Mouse (Mus musculus): ENCODE results near the gene Stpg2. TPM values are rescaled to one million over a fixed set of nuclear protein-coding genes. Genes with fewer than 3 reads are reported as not detected.
"Not testable (repeated sequence)": the region's sequence is repeated elsewhere in the genome, so short reads cannot be mapped to it uniquely, and the experiment has no call there.

The Stpg2 gene
- polyA plus RNA-seq, 1 experiment, result not detected

DNA sequence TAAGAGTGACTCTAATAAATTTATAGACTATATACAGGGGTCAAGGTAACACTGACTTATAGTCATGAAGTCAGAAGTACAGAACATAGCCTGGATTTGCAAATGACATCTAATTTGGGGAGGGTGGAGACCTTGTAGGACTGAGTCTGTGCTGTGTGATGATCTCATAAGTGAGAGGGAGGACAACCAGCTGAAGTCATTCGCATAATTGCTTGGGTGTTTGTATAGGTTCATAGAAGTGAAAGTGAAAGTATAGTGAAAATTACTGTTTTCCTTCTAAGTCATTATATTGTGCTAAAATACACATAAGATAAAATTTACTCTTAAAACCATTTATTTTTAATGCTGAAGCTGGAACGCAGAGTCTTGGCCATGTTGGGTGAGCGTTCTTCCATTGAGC lies 459.6 kb downstream of the Stpg2 start:
- Histone ChIP-seq H3K27me3 (ENCODE audit: control insufficient read depth) (no peaks in the 10 kb centered on the region), H3K4me1 (ENCODE audit: control insufficient read depth) (no peaks in the 10 kb centered on the region), H3K4me3 (replicated peaks) (no peak overlapping the region), H3K36me3 (ENCODE audit: control insufficient read depth) (no peaks in the 10 kb centered on the region), H3K9me3 (ENCODE audit: control insufficient read depth, low read length) (no peaks in the 10 kb centered on the region)
- TF ChIP-seq GATA1 (IDR thresholded peaks at IDR 0.05; ENCODE audit: low read length) (no peak), TAL1 (IDR thresholded peaks at IDR 0.05; ENCODE audit: low read length) (no peak)

DNA sequence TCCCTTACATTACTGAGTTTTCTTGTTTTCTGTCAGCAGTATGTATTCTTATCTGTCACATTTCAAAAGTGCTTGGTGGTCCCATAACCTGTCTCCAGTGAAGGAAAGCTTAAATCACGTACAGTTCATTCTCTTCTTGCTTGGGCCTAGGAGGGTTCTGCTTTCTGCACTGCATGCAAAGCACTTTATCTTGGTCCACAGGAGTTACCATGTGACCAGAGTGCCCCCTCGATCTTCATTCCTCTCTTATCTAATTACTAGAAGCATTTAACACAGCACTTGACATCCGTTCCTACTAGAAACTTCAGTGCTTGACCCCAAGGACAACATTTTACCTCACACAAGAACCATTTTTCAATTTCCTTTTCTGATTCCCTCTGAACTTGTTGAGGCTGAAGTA lies 470.7 kb downstream of the Stpg2 start:
- Histone ChIP-seq H3K27me3 (ENCODE audit: control insufficient read depth) (no peaks in the 10 kb centered on the region), H3K9me3 (ENCODE audit: control insufficient read depth, low read length) (no peaks in the 10 kb centered on the region), H3K4me3 (replicated peaks) (no peak overlapping the region), H3K4me1 (ENCODE audit: control insufficient read depth) (peaks cover 3% of the 10 kb centered on the region), H3K36me3 (ENCODE audit: control insufficient read depth) (no peaks in the 10 kb centered on the region)
- no peak for TF ChIP-seq GATA1 (IDR thresholded peaks at IDR 0.05; ENCODE audit: low read length)
- no peak for TF ChIP-seq TAL1 (IDR thresholded peaks at IDR 0.05; ENCODE audit: low read length)

DNA sequence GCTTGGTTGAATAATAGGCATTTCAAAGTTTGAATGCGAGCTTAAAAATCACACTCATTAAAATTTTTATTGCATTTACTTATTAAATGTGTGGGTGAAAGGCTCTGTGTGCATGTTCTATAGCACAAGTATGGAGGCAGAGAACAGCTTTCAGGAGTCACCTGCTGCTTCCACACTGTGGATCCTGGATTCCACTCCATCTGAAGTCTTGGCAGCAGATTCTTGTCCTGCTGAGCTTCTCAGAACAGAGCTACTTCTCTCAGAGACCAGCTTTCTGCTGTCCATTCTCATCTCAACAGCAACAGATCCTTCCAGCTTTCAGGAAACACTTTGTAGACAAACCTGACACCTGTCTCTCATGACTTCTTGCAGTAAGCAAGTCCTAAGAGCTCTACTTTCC lies 471.2 kb downstream of the Stpg2 start:
- H3K4me1 ChIP-seq (ENCODE audit: control insufficient read depth), result peaks cover 3% of the 10 kb centered on the region
- H3K9me3 ChIP-seq (ENCODE audit: control insufficient read depth, low read length), result no peaks in the 10 kb centered on the region
- H3K4me3 ChIP-seq (replicated peaks), result no peak overlapping the region
- H3K36me3 ChIP-seq (ENCODE audit: control insufficient read depth), result no peaks in the 10 kb centered on the region
- H3K27me3 ChIP-seq (ENCODE audit: control insufficient read depth), result no peaks in the 10 kb centered on the region
- TF ChIP-seq GATA1 (IDR thresholded peaks at IDR 0.05; ENCODE audit: low read length) (no peak), TAL1 (IDR thresholded peaks at IDR 0.05; ENCODE audit: low read length) (no peak)

DNA sequence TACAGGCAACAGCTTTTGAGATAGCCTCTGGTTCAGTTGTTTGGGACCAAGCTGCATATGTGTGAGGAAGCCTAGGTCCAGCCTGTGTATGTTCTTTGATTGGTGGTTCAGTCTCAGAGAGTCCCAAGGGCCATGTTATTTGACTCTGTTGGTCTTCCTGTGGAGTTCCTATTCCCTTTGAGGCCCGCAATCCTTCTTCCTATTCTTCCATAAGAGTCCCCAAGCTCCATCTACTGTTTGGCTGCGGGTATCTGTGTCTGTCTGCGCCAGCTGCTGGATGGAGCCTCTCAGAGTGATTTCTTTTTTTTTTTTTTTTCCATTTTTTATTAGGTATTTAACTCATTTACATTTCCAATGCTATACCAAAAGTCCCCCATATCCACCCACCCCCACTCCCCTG lies 498.7 kb downstream of the Stpg2 start:
- H3K4me1 ChIP-seq (ENCODE audit: control insufficient read depth), result peaks cover 29% of the 10 kb centered on the region
- not testable (repeated sequence) for H3K36me3 ChIP-seq (ENCODE audit: control insufficient read depth); H3K9me3 ChIP-seq (ENCODE audit: control insufficient read depth, low read length); H3K27me3 ChIP-seq (ENCODE audit: control insufficient read depth)
- peak overlapping the region; percentile 47 for H3K4me3 ChIP-seq (replicated peaks)

DNA sequence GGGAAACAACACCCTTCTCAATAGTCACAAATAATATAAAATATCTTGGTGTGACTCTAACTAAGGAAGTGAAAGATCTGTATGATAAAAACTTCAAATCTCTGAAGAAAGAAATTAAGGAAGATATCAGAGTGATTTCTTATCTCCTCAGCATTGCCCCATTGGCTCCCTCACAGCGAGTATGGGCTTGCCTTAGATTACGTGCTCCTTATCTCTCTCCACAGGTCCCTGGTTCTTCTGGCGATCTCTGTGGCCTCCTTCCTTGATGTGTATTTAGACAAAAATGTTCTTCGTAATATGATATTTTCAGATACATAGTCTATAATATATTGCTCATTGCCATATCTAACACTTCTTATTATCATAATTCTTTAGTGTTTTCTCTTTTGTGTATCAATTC lies 501.9 kb downstream of the Stpg2 start:
- H3K4me3 ChIP-seq (replicated peaks); H3K36me3 ChIP-seq (ENCODE audit: control insufficient read depth); H3K27me3 ChIP-seq (ENCODE audit: control insufficient read depth); H3K9me3 ChIP-seq (ENCODE audit: control insufficient read depth, low read length): not testable (repeated sequence)
- peaks cover 27% of the 10 kb centered on the region for H3K4me1 ChIP-seq (ENCODE audit: control insufficient read depth)
- TF ChIP-seq GATA1 (IDR thresholded peaks at IDR 0.05; ENCODE audit: low read length), result peak; percentile 55
- TF ChIP-seq TAL1 (IDR thresholded peaks at IDR 0.05; ENCODE audit: low read length), result peak; percentile 30; the same call in 1 of the 3 replicates

DNA sequence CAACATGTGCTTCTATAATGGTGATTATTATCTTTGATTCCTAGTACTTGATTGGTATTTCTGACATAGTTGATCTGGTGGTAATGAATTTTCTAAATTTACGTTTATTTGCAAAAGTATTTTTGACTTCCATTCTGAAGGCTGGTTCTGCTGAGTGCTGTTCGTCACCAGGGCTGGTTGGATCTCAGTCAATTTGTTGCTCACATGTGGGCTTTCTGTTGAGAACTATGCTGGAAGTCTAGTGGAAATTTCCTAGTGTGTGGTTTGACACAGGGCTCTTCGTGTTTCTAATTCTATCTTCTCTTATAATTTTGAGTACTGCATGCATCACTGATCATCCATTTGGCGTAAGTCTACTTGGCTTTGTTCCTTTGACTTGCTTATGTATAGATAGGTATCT lies 504.3 kb downstream of the Stpg2 start:
- Histone ChIP-seq H3K4me3 (replicated peaks) (no peak overlapping the region), H3K4me1 (ENCODE audit: control insufficient read depth) (peaks cover 12% of the 10 kb centered on the region), H3K9me3 (ENCODE audit: control insufficient read depth, low read length) (no peaks in the 10 kb centered on the region; the same call in 1 of the 2 replicates), H3K36me3 (ENCODE audit: control insufficient read depth) (no peaks in the 10 kb centered on the region), H3K27me3 (ENCODE audit: control insufficient read depth) (no peaks in the 10 kb centered on the region)
- TF ChIP-seq TAL1 (IDR thresholded peaks at IDR 0.05; ENCODE audit: low read length), result no peak
- TF ChIP-seq GATA1 (IDR thresholded peaks at IDR 0.05; ENCODE audit: low read length), result no peak

DNA sequence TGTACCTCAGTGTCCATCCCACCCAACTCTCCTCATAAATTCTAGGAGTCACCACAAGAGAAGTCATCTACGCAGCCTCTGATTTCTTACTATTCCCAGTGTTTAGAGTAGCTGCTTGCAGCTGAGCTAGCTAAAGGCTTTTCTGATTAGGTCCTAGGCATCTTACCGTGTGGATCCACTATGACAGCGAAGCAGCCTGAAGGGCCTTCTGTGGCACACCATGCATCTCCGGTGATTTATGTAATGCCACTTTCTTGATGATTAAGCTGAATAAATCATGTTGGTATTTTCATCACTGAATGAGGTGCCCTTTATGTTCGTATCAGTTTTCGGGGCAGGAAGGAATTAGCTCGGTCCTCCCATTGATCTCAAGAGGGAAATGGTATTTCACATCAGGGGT lies 523.3 kb downstream of the Stpg2 start:
- no peak overlapping the region for H3K4me3 ChIP-seq (replicated peaks)
- H3K9me3 ChIP-seq (ENCODE audit: control insufficient read depth, low read length), result no peaks in the 10 kb centered on the region
- no peaks in the 10 kb centered on the region for H3K27me3 ChIP-seq (ENCODE audit: control insufficient read depth)
- TF ChIP-seq GATA1 (IDR thresholded peaks at IDR 0.05; ENCODE audit: low read length) (no peak), TAL1 (IDR thresholded peaks at IDR 0.05; ENCODE audit: low read length) (no peak)
- no peaks in the 10 kb centered on the region for H3K4me1 ChIP-seq (ENCODE audit: control insufficient read depth)
- H3K36me3 ChIP-seq (ENCODE audit: control insufficient read depth), result no peaks in the 10 kb centered on the region

DNA sequence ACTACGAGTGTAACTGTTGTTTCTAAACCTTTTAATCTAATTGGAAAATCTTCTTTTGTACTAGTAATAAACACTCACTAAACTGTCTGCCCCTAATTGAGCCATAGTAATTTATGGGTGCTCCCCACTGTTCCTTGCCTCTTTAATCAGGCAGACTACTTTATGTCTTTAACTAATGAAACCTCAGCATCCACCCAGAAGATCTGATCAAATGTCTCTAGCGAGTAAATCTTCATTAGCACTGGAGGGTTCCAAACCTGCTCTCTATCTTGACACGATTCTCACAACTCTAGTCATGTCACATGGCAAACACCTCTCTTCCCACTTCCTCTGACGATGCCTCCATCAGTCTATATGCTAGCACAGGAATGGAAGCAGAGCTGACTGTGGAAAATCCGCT lies 523.8 kb downstream of the Stpg2 start:
- Histone ChIP-seq H3K4me3 (replicated peaks) (no peak overlapping the region), H3K27me3 (ENCODE audit: control insufficient read depth) (no peaks in the 10 kb centered on the region)

DNA sequence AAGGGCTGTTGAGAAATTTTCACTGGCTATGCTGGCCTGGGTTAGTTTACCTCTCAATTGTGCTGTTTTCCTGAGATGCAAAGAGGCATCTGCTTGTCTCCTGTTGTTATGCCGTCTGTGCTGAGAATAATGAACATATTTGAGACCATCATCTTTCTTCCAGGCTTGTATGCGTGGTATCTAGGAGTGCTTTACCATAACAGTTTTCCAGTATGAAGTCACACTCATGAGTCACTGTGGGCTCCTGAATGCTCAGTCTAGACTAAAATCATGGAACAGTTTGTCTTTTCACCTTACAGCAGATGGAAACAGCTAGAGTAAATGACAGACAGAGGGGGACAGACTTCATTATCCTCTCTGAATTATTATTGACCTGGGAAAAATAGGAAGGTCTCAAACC lies 527.7 kb downstream of the Stpg2 start:
- no peak for TF ChIP-seq TAL1 (IDR thresholded peaks at IDR 0.05; ENCODE audit: low read length)
- no peak for TF ChIP-seq GATA1 (IDR thresholded peaks at IDR 0.05; ENCODE audit: low read length)
- Histone ChIP-seq H3K4me1 (ENCODE audit: control insufficient read depth) (no peaks in the 10 kb centered on the region), H3K9me3 (ENCODE audit: control insufficient read depth, low read length) (no peaks in the 10 kb centered on the region), H3K4me3 (replicated peaks) (no peak overlapping the region), H3K36me3 (ENCODE audit: control insufficient read depth) (no peaks in the 10 kb centered on the region), H3K27me3 (ENCODE audit: control insufficient read depth) (no peaks in the 10 kb centered on the region)

More for the DNA sequence above, 523.8 kb downstream of the Stpg2 start:
- no peak for TF ChIP-seq GATA1 (IDR thresholded peaks at IDR 0.05; ENCODE audit: low read length)
- no peak for TF ChIP-seq TAL1 (IDR thresholded peaks at IDR 0.05; ENCODE audit: low read length)
- Histone ChIP-seq H3K4me1 (ENCODE audit: control insufficient read depth) (no peaks in the 10 kb centered on the region), H3K36me3 (ENCODE audit: control insufficient read depth) (no peaks in the 10 kb centered on the region), H3K9me3 (ENCODE audit: control insufficient read depth, low read length) (no peaks in the 10 kb centered on the region)

DNA sequence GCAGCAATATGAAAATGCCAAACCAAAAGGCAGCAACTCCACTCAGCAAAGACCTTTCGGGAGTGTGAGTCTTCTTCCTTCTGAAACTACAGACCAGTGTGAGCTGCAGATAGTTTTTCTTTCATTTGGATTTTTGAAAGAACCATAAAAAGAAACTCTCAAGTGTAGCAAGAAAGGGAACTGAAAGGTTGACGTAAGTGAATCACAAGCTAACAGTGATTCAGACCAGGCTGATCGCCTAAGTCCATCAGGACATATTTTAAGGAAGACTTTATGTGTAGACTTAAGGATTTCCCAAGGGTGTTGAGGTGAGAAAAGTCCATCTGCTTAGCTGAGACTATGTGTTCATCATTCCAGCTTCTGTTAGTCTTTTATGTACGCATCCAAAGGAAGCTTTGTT lies 533.9 kb downstream of the Stpg2 start:
- H3K4me1 ChIP-seq (ENCODE audit: control insufficient read depth), result no peaks in the 10 kb centered on the region
- no peak overlapping the region for H3K4me3 ChIP-seq (replicated peaks)
- H3K27me3 ChIP-seq (ENCODE audit: control insufficient read depth), result no peaks in the 10 kb centered on the region
- H3K36me3 ChIP-seq (ENCODE audit: control insufficient read depth), result no peaks in the 10 kb centered on the region
- no peak for TF ChIP-seq TAL1 (IDR thresholded peaks at IDR 0.05; ENCODE audit: low read length)
- no peaks in the 10 kb centered on the region for H3K9me3 ChIP-seq (ENCODE audit: control insufficient read depth, low read length)

Other genes starting within 250 kb of the Stpg2 start
- 0.17 and 0.18 TPM in 2 replicates for gene Rap1gds1, start 130.5 kb upstream of the Stpg2 start, polyA plus RNA-seq (2012)

Data from erythroblast, embryonic 14.5 days (primary cell).